Mouse (Mus musculus) testis, adult 2 months (tissue): ENCODE measurements around the gene Timm17a. TPM values are rescaled to one million over a fixed set of nuclear protein-coding genes. Genes with fewer than 3 reads are reported as not detected.

Experiments used
- H3K27ac ChIP-seq: fragments of 200-500 bp; 2 replicates; pipeline ENCODE4 v1.5.1; 2012; ENCODE audit warnings: low read depth, low read length; ENCODE audit not compliant: control insufficient read depth, insufficient read depth
- H3K27me3 ChIP-seq: fragments of 200-500 bp; 2 replicates; pipeline ENCODE4 v1.6.1; 2012; ENCODE audit warnings: mild to moderate bottlenecking, low read length, moderate library complexity; ENCODE audit not compliant: control insufficient read depth, insufficient read depth
- H3K36me3 ChIP-seq: fragments of 200-500 bp; 2 replicates; pipeline ENCODE4 v1.6.1; 2012; ENCODE audit warnings: mild to moderate bottlenecking, low read length; ENCODE audit not compliant: control insufficient read depth, insufficient read depth
- H3K4me1 ChIP-seq: fragments of 200-500 bp; 2 replicates; pipeline ENCODE4 v1.6.1; 2012; ENCODE audit warnings: low read length; ENCODE audit not compliant: control insufficient read depth, insufficient read depth
- H3K4me3 ChIP-seq: fragments of 200-500 bp; 2 replicates; pipeline ENCODE4 v1.5.1; 2012; ENCODE audit warnings: low read depth, mild to moderate bottlenecking, low read length, moderate library complexity, mixed read lengths; ENCODE audit not compliant: control insufficient read depth
- CTCF ChIP-seq: fragments of 200-500 bp; IDR thresholded peaks from 2 replicates; pipeline ENCODE4 v1.5.1; 2012; ENCODE audit warnings: low read depth, mild to moderate bottlenecking, inconsistent platforms, low read length, moderate library complexity; ENCODE audit not compliant: control insufficient read depth, insufficient read depth, insufficient replicate concordance
- POLR2A ChIP-seq: fragments of 200-500 bp; IDR thresholded peaks from 2 replicates; pipeline ENCODE4 v1.6.1; 2012; ENCODE audit warnings: low read depth, mild to moderate bottlenecking, inconsistent platforms, low read length, moderate library complexity; ENCODE audit not compliant: control insufficient read depth
- polyA plus RNA-seq: library from polyadenylated mRNA; depleted of rRNA; stranded (reverse); fragments of >200 nt; gene quantifications from 2 replicates; pipeline ENCODE4 v1.2.3, GENCODE M21; 2012

Timm17a gene
- polyA plus RNA-seq, 1 experiment: 69.1 TPM

GRCm38 (mm10) chr1:135344026-135344425 lies 30.4 kb upstream of the Timm17a start:
- no peak overlapping the region for H3K4me3 ChIP-seq
- no peaks in the 10 kb centered on the region for H3K36me3 ChIP-seq
- H3K27ac ChIP-seq: no peak overlapping the region
- H3K4me1 ChIP-seq: peaks cover 8% of the 10 kb centered on the region
- no peak for TF ChIP-seq CTCF
- no peak for TF ChIP-seq POLR2A
- no peaks in the 10 kb centered on the region for H3K27me3 ChIP-seq

- H3K4me3 ChIP-seq: no peak overlapping the region
- no peak overlapping the region for H3K27ac ChIP-seq
- H3K36me3 ChIP-seq: no peaks in the 10 kb centered on the region
- H3K27me3 ChIP-seq: no peaks in the 10 kb centered on the region
- TF ChIP-seq POLR2A (no peak), CTCF (no peak)
- no peaks in the 10 kb centered on the region; the same call in none of the 2 replicates for H3K4me1 ChIP-seq
Observed at GRCm38 (mm10) chr1:135341947-135342346, 28.4 kb upstream of the Timm17a start.

GRCm38 (mm10) chr1:135330578-135330977 lies 17.0 kb upstream of the Timm17a start:
- no peaks in the 10 kb centered on the region for H3K36me3 ChIP-seq
- TF ChIP-seq CTCF: no peak
- no peak for TF ChIP-seq POLR2A
- H3K4me3 ChIP-seq: no peak overlapping the region
- no peaks in the 10 kb centered on the region for H3K27me3 ChIP-seq
- H3K27ac ChIP-seq: peak overlapping the region; percentile 6; the same call in 1 of the 2 replicates
- no peaks in the 10 kb centered on the region for H3K4me1 ChIP-seq

GRCm38 (mm10) chr1:135328368-135328767 lies 14.8 kb upstream of the Timm17a start:
- Histone ChIP-seq H3K27me3 (no peaks in the 10 kb centered on the region), H3K27ac (no peak overlapping the region), H3K4me3 (no peak overlapping the region), H3K4me1 (peaks cover 4% of the 10 kb centered on the region; the same call in 1 of the 2 replicates), H3K36me3 (no peaks in the 10 kb centered on the region)
- TF ChIP-seq POLR2A (no peak), CTCF (no peak)

- Histone ChIP-seq H3K27ac (no peak overlapping the region), H3K4me1 (peaks cover 5% of the 10 kb centered on the region; the same call in 1 of the 2 replicates), H3K27me3 (no peaks in the 10 kb centered on the region), H3K4me3 (no peak overlapping the region; the same call in 1 of the 2 replicates), H3K36me3 (no peaks in the 10 kb centered on the region)
- no peak for TF ChIP-seq POLR2A
- TF ChIP-seq CTCF: no peak
Observed at GRCm38 (mm10) chr1:135325934-135326333, 12.4 kb upstream of the Timm17a start.

GRCm38 (mm10) chr1:135324571-135324970 lies 11.0 kb upstream of the Timm17a start, which contains the start of gene Lmod1:
TSS of gene Lmod1 (plus strand) at chr1:135324807.
- Histone ChIP-seq H3K4me3 (peak within 1 kb of the TSS; percentile 47), H3K27me3 (no peaks in the 10 kb centered on the region), H3K4me1 (peaks cover 5% of the 10 kb centered on the region; the same call in 1 of the 2 replicates), H3K36me3 (no peaks in the 10 kb centered on the region), H3K27ac (peak within 1 kb of the TSS; percentile 59)
- TF ChIP-seq POLR2A: no peak
- no peak for TF ChIP-seq CTCF

GRCm38 (mm10) chr1:135323367-135323901 lies 9.9 kb upstream of the Timm17a start:
- H3K36me3 ChIP-seq: no peaks in the 10 kb centered on the region
- H3K27ac ChIP-seq: no peak overlapping the region
- no peak overlapping the region for H3K4me3 ChIP-seq
- H3K4me1 ChIP-seq: peaks cover 5% of the 10 kb centered on the region; the same call in 1 of the 2 replicates
- no peaks in the 10 kb centered on the region for H3K27me3 ChIP-seq
- TF ChIP-seq POLR2A (no peak), CTCF (no peak)
